Mouse (Mus musculus): ENCODE results near the gene Fcnb.

DNA sequence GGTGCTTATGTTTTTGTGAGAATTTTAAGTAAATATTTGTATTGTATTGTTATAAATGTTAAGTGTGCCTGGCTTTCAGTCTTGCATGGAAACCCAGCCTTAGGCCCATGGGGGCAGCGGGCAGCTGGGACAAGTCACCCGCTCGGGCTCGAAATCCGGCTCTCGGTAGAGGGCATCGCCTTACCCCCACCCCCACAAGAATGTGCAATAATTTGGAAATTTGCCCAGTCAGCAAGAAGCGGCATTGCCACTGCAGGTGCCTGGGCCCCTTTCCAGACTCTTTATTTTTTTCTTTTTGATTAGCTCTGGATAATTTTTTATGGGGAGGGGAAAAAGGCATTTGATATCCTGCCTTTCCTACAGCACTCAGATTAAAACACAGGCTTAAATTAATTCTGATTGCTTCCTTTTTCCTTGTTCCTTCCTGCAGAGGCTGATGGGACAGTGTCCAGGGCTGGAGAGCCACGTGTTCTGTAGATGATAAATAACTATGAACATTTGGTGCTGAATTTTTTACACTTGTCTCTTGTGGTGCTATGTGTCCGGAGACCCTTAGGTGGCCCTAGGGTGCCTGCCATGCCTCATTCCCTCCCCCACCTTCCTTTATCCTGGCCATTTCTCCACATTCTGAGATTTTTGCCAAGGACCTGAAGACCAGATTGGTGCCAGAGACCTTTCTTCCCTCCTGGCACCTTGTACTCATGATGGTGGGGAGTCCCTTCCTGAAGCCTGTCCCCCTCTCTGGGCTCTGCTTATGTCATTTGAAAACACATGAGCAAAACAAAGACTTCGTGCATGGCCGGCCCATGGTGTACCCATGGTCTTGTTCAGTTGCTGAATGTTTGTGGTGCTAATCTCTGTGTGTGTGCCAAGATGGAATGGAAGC is 46.9 kb downstream of the Fcnb start:
- TF ChIP-seq CTCF (IDR thresholded peaks at IDR 0.05; ENCODE audit: low read depth, low read length) (no peak), GATA1 (IDR thresholded peaks at IDR 0.05; ENCODE audit: borderline replicate concordance, low read length) (no peak), POLR2AphosphoS5 (IDR thresholded peaks at IDR 0.05; ENCODE audit: insufficient replicate concordance, low read depth, low read length) (no peak), TAL1 (conservative IDR thresholded peaks at IDR 0.05; ENCODE audit: low read depth, low read length) (no peak), GATA2 (IDR thresholded peaks at IDR 0.05; ENCODE audit: borderline replicate concordance, low read depth, low read length) (no peak)

All from G1E (cell line).